ENCODE assay signal across 21 mouse cellular contexts in genomic region chr2:77274976-77275641, GRCm38 (mm10). TPM values are rescaled to one million over a fixed set of nuclear protein-coding genes. Genes with fewer than 3 reads are reported as not detected.
DNase-seq lines count a peak whose midpoint lies in the region; ATAC-seq lines count a peak whose summit lies in the region.
"Had no signal": no experiment of that assay in that cellular context is flagged by ENCODE, and none has a peak within 500 bp of the region (broad histone marks: within the 10 kb centered on the region; RNA-seq: fewer than 3 reads in every experiment).

No protein-coding gene starts in this region.

- WGBS in kidney, embryonic 15.5 days: 75% methylated on average over 9 of the region's 9 CpGs

- H3K9me3 ChIP-seq in kidney, embryonic 15.5 days (replicated peaks): no peaks in the 10 kb centered on the region
- H3K9me3 ChIP-seq: embryonic facial prominence, embryonic 10.5 days; hindbrain, embryonic 13.5 days; liver, embryonic 12.5 days; lung, embryonic 15.5 days; midbrain, embryonic 13.5 days had no signal

- peak overlapping the region; percentile 73 for H3K27ac ChIP-seq in kidney, embryonic 15.5 days
- H3K27ac ChIP-seq: embryonic facial prominence, embryonic 10.5 days; forebrain, embryonic 13.5 days; heart, adult 2 months; hindbrain, embryonic 13.5 days; layer of hippocampus, adult 2 months; liver, embryonic 12.5 days; lung, embryonic 15.5 days had no signal

- no peak for ATAC-seq in kidney, embryonic 15.5 days (replicated peaks; ENCODE audit: low FRiP score)
- 0 out of 2 replicates have a peak, but pooled peaks have one; percentile 8 for ATAC-seq in granulocyte monocyte progenitor cell, adult 5-6 weeks (replicated peaks; ENCODE audit: poor library complexity, severe bottlenecking)
- ATAC-seq: activated CD4-positive, CD25-positive, alpha-beta regulatory T cell, adult 4 months; forebrain, embryonic 13.5 days; liver, embryonic 12.5 days; Patski had no signal

- H3K4me2 ChIP-seq in kidney, embryonic 15.5 days: no peak overlapping the region
- H3K4me2 ChIP-seq: forebrain, embryonic 13.5 days; hindbrain, embryonic 13.5 days; liver, embryonic 12.5 days; lung, embryonic 15.5 days; midbrain, embryonic 13.5 days had no signal

- peaks cover 47% of the 10 kb centered on the region for H3K4me1 ChIP-seq in kidney, embryonic 15.5 days

- no peaks in the 10 kb centered on the region for H3K36me3 ChIP-seq in kidney, embryonic 15.5 days
- H3K36me3 ChIP-seq: hindbrain, embryonic 13.5 days; liver, embryonic 12.5 days; lung, embryonic 15.5 days; midbrain, embryonic 13.5 days had no signal

- no peaks in the 10 kb centered on the region for H3K27me3 ChIP-seq in kidney, embryonic 15.5 days
- H3K27me3 ChIP-seq: forebrain, embryonic 13.5 days; hindbrain, embryonic 13.5 days; lung, embryonic 15.5 days; midbrain, embryonic 13.5 days; Patski had no signal

- DNase-seq in gastrocnemius, adult 18-20 months (ENCODE audit: low spot score): peak; percentile 44
- DNase-seq in gastrocnemius, adult 8-10 months (ENCODE audit: low spot score in 2 of 2): no peak
- no peak for DNase-seq in kidney, postnatal 25 days
- peak; percentile 44 for DNase-seq in adrenal gland, postnatal 25 days
- DNase-seq in adipocyte (ENCODE audit: low spot score): no peak
- DNase-seq: cerebellum, postnatal 36 days; retina, postnatal 1 day; right cerebral cortex, postnatal 4 days; thymus, adult 18-20 months had no signal

- no peak overlapping the region for H3K4me3 ChIP-seq in kidney, embryonic 15.5 days (replicated peaks)
- H3K4me3 ChIP-seq: embryonic facial prominence, embryonic 10.5 days; forebrain, embryonic 13.5 days; heart, adult 2 months; hindbrain, embryonic 13.5 days; layer of hippocampus, adult 2 months; liver, embryonic 12.5 days; lung, embryonic 15.5 days; midbrain, embryonic 13.5 days had no signal

- H3K9ac ChIP-seq in kidney, embryonic 15.5 days: no peak overlapping the region
- H3K9ac ChIP-seq: forebrain, embryonic 13.5 days; hindbrain, embryonic 13.5 days; liver, embryonic 12.5 days; lung, embryonic 15.5 days; midbrain, embryonic 13.5 days had no signal

RNA-seq across cellular contexts. Expression of gene Sestd1, which starts 5.3 kb away (rescaled TPM):
- total RNA-seq in gastrocnemius, adult 18-20 months (2021): 1 to 10 TPM; 7.9 to 9.7 TPM
- 10 to 100 TPM in 3 of 4 experiments, 1 to 10 TPM in 1; 8.5 to 12.6 (median 10.5) TPM for total RNA-seq in gastrocnemius, adult 8-10 months (2022)
- 26.6 and 31.1 TPM in 2 replicates for polyA plus RNA-seq in kidney, embryonic 15.5 days (2015; fragmentation: Nextera tagmentation; extraction: Ambion mirVana)
- total RNA-seq in adrenal gland, postnatal 25 days (2021): 15.3 and 20.3 TPM in 2 replicates
- total RNA-seq in granulocyte monocyte progenitor cell, adult 5-6 weeks (2014; fragmentation: Nextera tagmentation): 6.6 and 10.4 TPM in 2 replicates
- total RNA-seq in granulocyte monocyte progenitor cell, adult 5-6 weeks (2017): 13.4 and 14.6 TPM in 2 replicates

Comparison
In these comparisons a context has a peak if more than half of its experiments do, and no peak if none do; other contexts are left out.
1. DNase-seq: peak in gastrocnemius, adult 18-20 months (single experiment) and adrenal gland, postnatal 25 days (single experiment); none in gastrocnemius, adult 8-10 months (0 of 2), kidney, postnatal 25 days (0 of 2) and adipocyte (single experiment).